Mouse (Mus musculus) megakaryocyte-erythroid progenitor cell, adult 5-6 weeks (primary cell): ENCODE measurements at regions not wholly inside any gene's neighbourhood (a gene's known extent, or its start where the extent isn't known, plus 50 kb on each side); places are given as distances from the start of the nearest gene placed in this dataset.
"Not testable (repeated sequence)": the region's sequence is repeated elsewhere in the genome, so short reads cannot be mapped to it uniquely, and the experiment has no call there.

Source experiments
- ATAC-seq: replicated peaks from 2 replicates; pipeline ENCODE4 v1.8.0; 2016; ENCODE audit warnings: mild to moderate bottlenecking, inconsistent platforms; ENCODE audit not compliant: severe bottlenecking, poor library complexity, low FRiP score, low TSS enrichment

DNA sequence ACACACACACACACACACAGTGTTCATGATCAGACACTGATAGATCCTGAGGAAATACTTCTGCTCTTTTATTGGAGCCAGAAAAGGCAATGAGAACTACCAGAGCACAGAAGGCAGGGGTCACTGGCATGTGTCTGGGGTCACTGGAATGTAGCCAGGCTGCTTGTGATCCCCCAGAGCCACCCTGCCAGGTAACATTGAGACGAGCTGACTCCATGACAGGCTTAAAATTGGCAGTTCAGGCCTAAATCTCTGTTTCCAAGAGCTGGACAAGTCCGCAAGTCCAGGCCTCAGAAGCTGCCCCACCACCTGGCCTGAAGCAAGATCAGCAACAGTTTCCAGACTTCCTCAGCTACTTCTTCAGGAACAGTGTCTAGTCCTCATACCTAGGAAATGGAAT, 390.4 kb upstream of the Stxbp6 start:
- ATAC-seq = no peak

DNA sequence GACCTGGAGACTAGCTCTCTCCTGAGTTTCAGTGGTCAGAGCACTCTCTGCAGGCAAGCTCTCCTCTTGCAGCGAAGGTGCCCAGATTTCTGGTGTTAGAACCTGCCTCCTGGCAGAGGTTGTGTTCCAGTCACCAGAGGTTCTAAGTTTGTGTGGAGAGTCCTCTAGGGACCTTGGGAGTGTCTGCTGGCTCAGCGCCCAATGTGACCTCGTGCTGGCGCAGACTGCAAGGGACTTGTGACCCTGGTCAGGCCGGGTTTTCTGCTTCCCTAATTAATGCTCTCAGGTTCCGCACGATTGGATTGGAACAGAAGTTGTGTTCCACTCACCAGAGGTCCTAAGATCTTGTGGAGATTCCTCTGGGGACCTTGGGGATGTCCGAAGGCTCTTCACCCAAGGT, 384.2 kb upstream of the Stxbp6 start:
- not testable (repeated sequence) for ATAC-seq

DNA sequence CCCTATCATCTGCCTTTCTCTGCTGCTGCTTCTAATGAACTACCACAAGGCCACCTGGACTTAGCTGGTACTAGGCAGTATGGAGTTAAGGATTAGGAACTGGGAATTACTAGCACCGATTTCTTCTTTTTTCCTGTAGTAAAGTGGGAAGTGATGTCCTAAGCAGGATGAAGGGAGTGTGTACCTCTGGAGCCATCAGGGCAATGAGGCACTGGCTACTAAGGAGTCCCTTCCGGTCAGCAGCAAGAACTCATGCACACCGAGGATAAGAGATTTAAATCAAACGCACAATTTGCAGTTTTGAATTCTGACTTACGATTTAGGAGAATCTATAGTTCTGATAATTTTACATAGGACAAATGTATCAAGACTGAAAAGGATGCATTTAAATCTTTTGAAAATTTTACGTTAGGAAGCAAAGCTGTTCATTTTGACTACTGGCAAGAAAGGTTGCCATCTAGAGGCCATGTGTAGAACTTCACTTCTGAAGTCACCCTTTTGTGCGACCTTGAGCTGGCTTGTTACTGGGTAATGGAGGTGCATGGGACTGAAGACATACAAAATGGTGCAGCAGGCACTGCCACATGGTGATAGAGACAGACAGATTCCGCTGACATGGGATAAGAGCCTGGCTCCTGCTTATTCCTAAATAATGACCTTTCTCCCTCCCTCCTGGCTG, 369.1 kb upstream of the Stxbp6 start:
- peak; percentile 71 for ATAC-seq

DNA sequence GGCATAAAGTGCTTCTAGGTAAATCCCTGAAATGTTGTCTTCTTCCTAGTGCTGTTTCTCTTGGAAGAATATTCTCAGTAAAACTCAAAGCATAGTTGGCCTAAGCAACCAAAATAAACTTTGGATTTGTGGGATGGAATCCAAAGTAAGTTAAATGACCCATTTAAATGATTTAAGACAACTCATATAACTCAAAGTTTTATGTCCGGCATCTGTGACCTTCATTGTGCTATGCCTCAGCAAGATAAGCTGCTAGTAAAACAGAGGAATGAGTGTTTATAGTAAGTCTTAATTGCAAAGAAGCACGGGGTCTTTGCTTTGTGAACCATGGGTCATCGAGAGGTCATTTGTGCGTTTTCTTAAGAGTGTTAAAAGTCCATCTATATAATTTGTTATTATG, 368.0 kb upstream of the Stxbp6 start:
- no peak for ATAC-seq

DNA sequence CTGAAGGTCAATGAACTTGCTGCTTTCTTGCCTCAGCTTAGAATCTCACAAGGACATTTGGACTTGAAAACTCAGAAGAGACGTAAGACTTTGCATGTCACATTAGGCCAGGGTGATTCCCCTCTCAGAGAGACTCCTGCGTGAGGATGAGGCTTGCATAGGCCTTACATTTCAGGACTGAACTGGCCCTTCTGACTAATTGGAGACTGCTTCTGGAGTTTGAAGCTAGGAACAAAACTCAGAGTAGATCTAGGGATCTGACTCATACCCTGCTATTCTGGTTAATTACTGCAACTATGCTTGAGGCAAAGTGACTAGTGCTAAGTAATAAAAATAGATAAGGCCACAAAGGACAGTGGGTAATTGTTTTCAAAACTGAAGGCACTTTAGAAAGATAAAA, 365.2 kb upstream of the Stxbp6 start:
- no peak for ATAC-seq

DNA sequence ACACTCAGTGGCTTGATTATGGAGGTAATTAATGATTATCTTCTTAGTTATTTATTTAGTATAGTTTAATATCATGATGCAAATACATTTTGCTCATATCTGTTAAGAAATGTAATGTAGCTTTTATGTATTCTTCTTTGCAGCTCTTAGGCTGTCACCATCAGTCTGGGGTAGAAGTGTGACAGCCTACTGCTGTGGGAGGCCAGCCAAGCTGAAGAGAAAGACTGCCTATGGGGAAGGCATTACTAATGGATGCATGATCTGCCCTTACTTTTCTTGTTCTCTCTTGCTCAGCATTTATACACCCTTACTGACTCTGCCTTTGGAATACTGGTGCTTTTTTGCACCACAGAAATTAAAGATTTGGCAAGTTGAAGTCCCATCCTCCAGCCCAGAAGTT, 362.8 kb upstream of the Stxbp6 start:
- no peak for ATAC-seq

DNA sequence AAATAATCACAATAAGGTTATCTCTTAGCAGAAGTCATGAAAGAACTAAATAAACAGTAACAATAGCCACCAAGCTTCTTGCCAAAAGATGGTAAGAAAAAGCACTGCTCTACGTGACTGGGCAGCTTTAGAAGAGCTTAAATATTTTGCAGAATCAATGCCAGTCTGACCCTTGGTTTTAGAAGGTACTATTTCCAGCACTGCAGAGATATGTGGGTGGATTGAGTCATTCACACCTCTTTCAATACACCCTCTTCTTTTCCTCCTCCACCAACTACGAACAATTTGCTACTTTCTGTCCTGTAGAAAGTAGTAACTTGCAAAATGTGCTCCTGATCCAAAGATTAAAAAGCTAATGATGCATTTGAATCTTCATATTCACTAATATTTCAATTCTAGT, 324.9 kb upstream of the Stxbp6 start:
- no peak for ATAC-seq

DNA sequence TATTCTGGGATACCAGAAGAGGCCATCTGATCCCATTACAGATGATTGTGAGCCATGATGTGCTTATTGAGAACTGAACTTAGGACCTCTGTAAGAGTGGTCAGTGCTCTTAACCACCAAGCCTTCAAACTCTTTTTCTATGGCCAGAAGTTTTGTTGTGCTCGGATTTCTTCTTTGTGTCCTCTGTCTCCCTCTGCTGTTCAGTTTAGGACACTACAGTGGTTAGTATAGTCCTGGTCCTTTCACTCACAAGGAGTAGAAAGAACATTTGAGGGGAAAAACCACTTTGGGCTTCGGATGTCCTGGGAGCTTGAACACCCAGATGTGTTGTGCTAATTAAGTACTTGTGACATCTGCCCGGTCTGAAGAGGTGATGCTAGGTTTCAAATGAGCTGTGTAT, 310.4 kb upstream of the Stxbp6 start:
- no peak for ATAC-seq
